In genomic region chr11:86350636-86351138, GRCm38 (mm10) we compare ENCODE assay signal across 27 mouse cellular contexts.
"Had no signal": no experiment of that assay in that cellular context is flagged by ENCODE, and none has a peak within 500 bp of the region (broad histone marks: within the 10 kb centered on the region; RNA-seq: fewer than 3 reads in every experiment).

No protein-coding gene starts in this region.

- H3K4me2 ChIP-seq: embryonic facial prominence, embryonic 12.5 days; embryonic facial prominence, embryonic 13.5 days; embryonic facial prominence, embryonic 15.5 days; forebrain, embryonic 12.5 days; forebrain, embryonic 13.5 days; forebrain, embryonic 15.5 days had no signal

- H3K9ac ChIP-seq: embryonic facial prominence, embryonic 12.5 days; embryonic facial prominence, embryonic 13.5 days; embryonic facial prominence, embryonic 15.5 days; forebrain, embryonic 12.5 days; forebrain, embryonic 13.5 days; forebrain, embryonic 15.5 days; forebrain, postnatal 0 days had no signal

- H3K4me3 ChIP-seq: embryonic facial prominence, embryonic 10.5 days; embryonic facial prominence, embryonic 12.5 days; embryonic facial prominence, embryonic 13.5 days; embryonic facial prominence, embryonic 15.5 days; erythroblast, embryonic 14.5 days; forebrain, embryonic 10.5 days; forebrain, embryonic 12.5 days; forebrain, embryonic 13.5 days; forebrain, embryonic 15.5 days; heart, adult 2 months had no signal

- ATAC-seq: forebrain, embryonic 13.5 days; forebrain, embryonic 14.5 days; forebrain, embryonic 15.5 days; forebrain, embryonic 16.5 days; forebrain, postnatal 0 days had no signal

- H3K27ac ChIP-seq: embryonic facial prominence, embryonic 10.5 days; embryonic facial prominence, embryonic 12.5 days; embryonic facial prominence, embryonic 13.5 days; embryonic facial prominence, embryonic 15.5 days; forebrain, embryonic 10.5 days; forebrain, embryonic 12.5 days; forebrain, embryonic 13.5 days; forebrain, embryonic 15.5 days; heart, adult 2 months had no signal

- DNase-seq: cerebellum, adult 2 months; cerebellum, adult 8-10 months; cerebellum, adult 9-10 months; cerebellum, adult 9-11 months; cerebellum, postnatal 10 days; cerebellum, postnatal 14 days; cerebellum, postnatal 25 days; cerebellum, postnatal 36 days; embryo, embryonic 11 days; forebrain, postnatal 0 days; gastrocnemius, postnatal 10 days; gastrocnemius, postnatal 14 days; gastrocnemius, postnatal 25 days; gastrocnemius, postnatal 36 days; heart, adult 18-20 months; heart, adult 2 months had no signal

- H3K27me3 ChIP-seq: embryonic facial prominence, embryonic 12.5 days; embryonic facial prominence, embryonic 13.5 days; embryonic facial prominence, embryonic 15.5 days; forebrain, embryonic 12.5 days; forebrain, embryonic 13.5 days; forebrain, embryonic 15.5 days had no signal

- H3K36me3 ChIP-seq: forebrain, embryonic 15.5 days had no signal

- H3K9me3 ChIP-seq: embryonic facial prominence, embryonic 10.5 days; embryonic facial prominence, embryonic 12.5 days; embryonic facial prominence, embryonic 13.5 days; embryonic facial prominence, embryonic 15.5 days; forebrain, embryonic 10.5 days; forebrain, embryonic 12.5 days; forebrain, embryonic 13.5 days; forebrain, embryonic 15.5 days had no signal
